Mouse (Mus musculus): ENCODE results near the gene Clec16a. TPM values are rescaled to one million over a fixed set of nuclear protein-coding genes. Genes with fewer than 3 reads are reported as not detected.

The Clec16a gene
- polyA plus RNA-seq, 1 experiment from 2014 or later, result 65.7 TPM

DNA sequence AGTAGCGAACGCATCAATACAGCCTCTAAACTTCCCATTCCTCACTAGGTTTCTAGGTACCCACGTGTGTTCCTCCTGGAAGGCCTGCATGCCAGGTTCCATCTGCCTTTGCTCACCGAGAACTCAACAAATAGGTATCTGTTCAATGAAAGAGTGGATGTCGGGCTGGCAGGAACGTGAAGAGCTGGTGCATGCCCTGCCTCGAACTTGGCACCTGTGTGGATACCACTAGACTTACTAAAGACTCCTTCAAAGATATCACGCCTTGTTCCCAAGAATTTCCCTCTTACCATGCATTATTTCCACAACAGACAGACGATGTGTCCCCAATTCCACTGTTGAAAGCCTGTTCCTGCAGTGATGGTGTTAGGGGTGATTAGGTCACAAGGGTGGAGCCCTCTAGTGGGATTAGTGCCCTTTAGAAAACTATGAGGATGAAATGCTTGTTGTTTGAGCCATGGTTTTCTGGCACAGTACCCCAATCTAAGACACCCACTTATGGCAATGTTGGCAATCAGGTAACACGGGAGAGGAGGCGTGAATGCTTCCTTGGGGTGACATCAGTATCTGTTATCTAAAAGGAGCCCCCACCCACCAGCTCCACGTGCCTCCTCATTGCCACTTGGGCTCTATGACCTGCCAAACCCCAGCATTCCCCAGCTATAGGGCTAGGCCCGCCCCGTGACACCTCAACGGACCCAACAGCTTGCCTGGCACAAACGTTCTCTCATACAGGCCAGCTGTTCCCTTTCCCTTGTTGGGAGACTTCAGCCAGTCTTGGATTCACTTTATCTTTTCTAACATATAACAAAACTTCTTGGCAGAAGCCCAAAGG is 4.2 kb upstream of the Clec16a start:
- Histone ChIP-seq H3K27me3 (no peaks in the 10 kb centered on the region), H3K4me2 (replicated peaks) (peak overlapping the region; percentile 95), H3K36me3 (peaks cover 8% of the 10 kb centered on the region; the same call in 1 of the 2 replicates), H3K4me1 (replicated peaks) (peaks cover 47% of the 10 kb centered on the region), H3K4me3 (replicated peaks) (peak overlapping the region; percentile 92), H3K9ac (replicated peaks) (peak overlapping the region; percentile 96), H3K27ac (no peak overlapping the region), H3K9me3 (no peaks in the 10 kb centered on the region)
- WGBS, result 76% methylated on average over 16 of the region's 16 CpGs
- no peak for ATAC-seq

DNA sequence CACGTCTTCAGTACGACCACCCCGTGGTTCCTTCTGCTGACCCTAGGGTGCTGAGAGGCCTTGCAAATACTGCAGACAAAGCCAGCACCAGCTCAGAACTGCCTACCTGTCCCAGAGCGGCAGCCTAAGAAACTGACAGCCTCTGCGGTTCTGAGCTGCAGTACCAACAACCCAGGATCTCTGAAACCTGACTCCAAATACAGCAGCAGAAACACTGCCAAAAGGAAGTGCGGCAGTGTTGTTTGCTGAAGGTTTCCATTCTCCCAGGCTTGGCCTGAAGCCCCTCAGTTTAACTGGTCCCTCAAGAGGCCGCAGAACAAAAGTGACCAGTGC is 3.6 kb upstream of the Clec16a start:
- Histone ChIP-seq H3K9ac (replicated peaks) (peak overlapping the region; percentile 96), H3K4me1 (replicated peaks) (peaks cover 53% of the 10 kb centered on the region), H3K4me2 (replicated peaks) (peak overlapping the region; percentile 95), H3K9me3 (no peaks in the 10 kb centered on the region), H3K36me3 (peaks cover 7% of the 10 kb centered on the region; the same call in 1 of the 2 replicates), H3K27me3 (no peaks in the 10 kb centered on the region), H3K4me3 (replicated peaks) (peak overlapping the region; percentile 92), H3K27ac (no peak overlapping the region)
- WGBS, result 38% methylated on average over 7 of the region's 7 CpGs
- no peak for ATAC-seq

DNA sequence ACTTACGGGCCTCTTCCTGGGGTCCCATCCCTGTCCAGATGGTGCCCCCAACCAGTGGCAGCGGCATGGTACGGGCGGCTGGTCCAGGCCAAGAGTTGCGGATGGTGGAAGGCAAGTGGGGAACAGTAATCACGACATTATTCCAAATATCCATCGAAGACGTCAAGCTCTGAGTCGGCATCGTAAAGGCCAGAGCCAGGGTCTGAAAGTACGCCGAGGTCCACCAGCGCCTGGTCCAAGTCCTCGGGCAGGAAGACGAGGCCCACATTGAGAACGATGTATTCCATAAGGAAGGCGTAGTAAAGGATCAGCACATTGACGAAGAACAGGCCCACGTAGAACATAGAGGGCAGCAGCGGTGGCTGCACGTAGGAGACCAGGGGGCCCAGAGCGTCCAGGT is 2.9 kb upstream of the Clec16a start:
- WGBS, result 6% methylated on average over 22 of the region's 22 CpGs
- H3K4me2 ChIP-seq (replicated peaks), result peak overlapping the region; percentile 95
- H3K27ac ChIP-seq, result peak overlapping the region; percentile 87
- H3K9ac ChIP-seq (replicated peaks), result peak overlapping the region; percentile 96
- H3K27me3 ChIP-seq, result no peaks in the 10 kb centered on the region
- peaks cover 60% of the 10 kb centered on the region for H3K4me1 ChIP-seq (replicated peaks)
- peaks cover 7% of the 10 kb centered on the region; the same call in 1 of the 2 replicates for H3K36me3 ChIP-seq
- no peaks in the 10 kb centered on the region for H3K9me3 ChIP-seq
- ATAC-seq, result no peak
- peak overlapping the region; percentile 92 for H3K4me3 ChIP-seq (replicated peaks)

DNA sequence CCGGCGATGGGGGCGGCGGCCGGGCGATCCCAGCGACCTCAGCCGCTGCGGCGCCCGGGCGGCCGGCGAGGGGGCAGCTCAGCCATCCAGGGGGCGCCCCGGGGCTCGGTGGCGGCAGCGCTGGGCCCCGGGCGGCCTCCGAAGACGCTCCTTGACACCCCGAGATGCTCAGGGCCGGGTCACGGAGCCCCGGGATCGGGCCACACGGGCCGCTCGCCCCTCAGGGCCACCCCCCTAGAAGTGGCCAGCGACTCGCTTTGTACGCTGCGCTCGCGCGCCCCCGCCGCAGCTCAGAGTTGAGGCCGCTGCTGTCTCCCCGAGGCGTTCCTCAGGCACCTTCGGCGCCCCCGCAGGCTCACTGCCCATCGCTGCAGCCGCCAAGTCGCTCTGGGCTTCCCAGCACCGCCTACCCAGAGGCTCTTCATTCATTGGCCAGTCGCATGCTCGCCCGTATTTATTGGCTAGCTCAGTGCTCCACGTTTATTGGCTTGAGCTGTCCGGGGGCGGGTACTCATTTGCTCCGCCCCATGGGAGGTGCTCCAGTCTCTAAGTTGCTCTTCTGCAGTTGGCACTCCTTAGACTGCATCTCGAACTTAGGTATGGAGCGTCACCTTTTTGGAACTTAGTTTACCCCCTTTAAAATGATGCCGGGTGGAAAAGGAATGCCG is 2.3 kb upstream of the Clec16a start, which contains the start of gene Dexi:
TSS of gene Dexi (minus strand) at position 357 of the 668 bp plus-strand sequence.
- Histone ChIP-seq H3K27ac (peak within 1 kb of the TSS; percentile 87), H3K4me1 (replicated peaks) (peaks cover 65% of the 10 kb centered on the region), H3K36me3 (peaks cover 2% of the 10 kb centered on the region; the same call in 1 of the 2 replicates), H3K27me3 (no peaks in the 10 kb centered on the region), H3K9me3 (no peaks in the 10 kb centered on the region), H3K4me2 (replicated peaks) (peak within 1 kb of the TSS; percentile 95), H3K9ac (replicated peaks) (peak within 1 kb of the TSS; percentile 96), H3K4me3 (replicated peaks) (peak within 1 kb of the TSS; percentile 92)
- under 1% methylated on average over 45 of the region's 61 CpGs for WGBS
- ATAC-seq, result peak; percentile 94

DNA sequence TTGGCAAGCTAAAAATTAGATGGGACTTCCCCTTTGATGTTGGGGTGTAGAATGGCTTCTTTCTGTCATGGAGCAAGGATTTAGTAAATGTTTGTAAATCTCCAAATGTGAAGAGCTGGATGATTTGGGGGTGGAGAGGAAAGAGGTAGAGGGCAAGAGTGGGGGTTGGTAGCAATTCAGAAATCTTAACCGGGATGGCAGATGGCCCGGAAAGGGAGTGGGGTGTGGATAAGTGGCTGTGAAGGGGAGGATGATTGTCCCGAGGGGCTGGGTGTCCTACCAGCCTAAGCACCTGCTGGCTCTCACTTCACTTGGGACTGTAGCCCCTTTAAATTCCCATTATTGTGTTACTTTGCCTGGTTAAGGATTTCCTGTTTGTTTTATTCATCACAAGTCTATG is 1.7 kb downstream of the Clec16a start:
- ATAC-seq, result no peak
- Histone ChIP-seq H3K27me3 (no peaks in the 10 kb centered on the region), H3K27ac (no peak overlapping the region), H3K4me3 (replicated peaks) (peak overlapping the region; percentile 79; the same call in 1 of the 2 replicates), H3K9ac (replicated peaks) (peak overlapping the region; percentile 89; the same call in 1 of the 2 replicates), H3K36me3 (no peaks in the 10 kb centered on the region), H3K4me2 (replicated peaks) (peak overlapping the region; percentile 69; the same call in 1 of the 2 replicates), H3K9me3 (no peaks in the 10 kb centered on the region), H3K4me1 (replicated peaks) (peaks cover 34% of the 10 kb centered on the region)
- WGBS, result 63% methylated on average over 3 of the region's 3 CpGs

DNA sequence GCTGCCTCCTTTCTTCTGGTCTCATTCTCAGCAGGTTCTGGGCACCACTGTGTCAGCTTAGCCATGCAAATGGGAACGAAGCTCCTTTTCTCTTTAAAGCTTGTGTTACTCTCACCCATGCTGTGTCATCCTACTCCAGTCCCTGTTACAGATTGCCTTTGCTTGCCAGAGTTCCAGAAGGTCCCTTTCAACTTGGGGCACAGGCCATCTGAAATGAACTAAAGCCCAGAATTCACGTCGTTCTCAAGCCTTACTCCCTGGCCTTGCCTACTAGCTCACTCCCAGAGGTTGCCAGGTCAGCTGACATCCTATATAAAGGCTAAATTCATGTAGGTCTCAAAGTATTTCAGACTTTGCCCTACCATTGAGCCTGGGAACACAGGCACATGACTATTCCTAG is 3.8 kb downstream of the Clec16a start:
- Histone ChIP-seq H3K9ac (replicated peaks) (no peak overlapping the region), H3K27me3 (no peaks in the 10 kb centered on the region), H3K27ac (no peak overlapping the region), H3K4me2 (replicated peaks) (no peak overlapping the region), H3K4me3 (replicated peaks) (no peak overlapping the region), H3K9me3 (no peaks in the 10 kb centered on the region), H3K4me1 (replicated peaks) (peaks cover 28% of the 10 kb centered on the region), H3K36me3 (no peaks in the 10 kb centered on the region)
- 68% methylated on average over 3 of the region's 3 CpGs for WGBS
- no peak for ATAC-seq

DNA sequence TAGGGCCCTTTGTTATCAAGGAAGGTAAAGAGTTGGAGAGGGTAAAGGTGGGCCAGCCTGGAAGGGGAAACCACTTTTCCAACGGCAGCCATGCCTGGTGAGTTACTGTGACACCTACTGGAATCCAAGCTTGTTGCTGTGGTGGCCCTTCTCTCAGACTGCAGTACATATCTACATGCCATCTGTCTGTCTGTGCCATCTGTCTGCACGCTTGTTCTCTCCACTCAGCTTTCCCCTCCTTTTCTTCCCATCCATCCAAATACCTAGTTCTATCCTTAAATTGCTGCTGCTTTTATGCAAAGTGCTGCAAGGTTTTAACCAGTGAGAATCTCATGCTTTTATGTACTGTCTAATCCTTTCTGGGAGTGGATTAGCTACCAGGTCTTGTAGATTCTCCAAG is 4.5 kb downstream of the Clec16a start:
- H3K27ac ChIP-seq, result no peak overlapping the region
- no peak overlapping the region for H3K4me2 ChIP-seq (replicated peaks)
- no peaks in the 10 kb centered on the region for H3K27me3 ChIP-seq
- 93% methylated on average over 2 of the region's 2 CpGs for WGBS
- H3K4me1 ChIP-seq (replicated peaks), result peaks cover 28% of the 10 kb centered on the region
- no peak overlapping the region for H3K4me3 ChIP-seq (replicated peaks)
- no peaks in the 10 kb centered on the region for H3K36me3 ChIP-seq
- ATAC-seq, result no peak
- H3K9ac ChIP-seq (replicated peaks), result no peak overlapping the region
- H3K9me3 ChIP-seq, result no peaks in the 10 kb centered on the region

DNA sequence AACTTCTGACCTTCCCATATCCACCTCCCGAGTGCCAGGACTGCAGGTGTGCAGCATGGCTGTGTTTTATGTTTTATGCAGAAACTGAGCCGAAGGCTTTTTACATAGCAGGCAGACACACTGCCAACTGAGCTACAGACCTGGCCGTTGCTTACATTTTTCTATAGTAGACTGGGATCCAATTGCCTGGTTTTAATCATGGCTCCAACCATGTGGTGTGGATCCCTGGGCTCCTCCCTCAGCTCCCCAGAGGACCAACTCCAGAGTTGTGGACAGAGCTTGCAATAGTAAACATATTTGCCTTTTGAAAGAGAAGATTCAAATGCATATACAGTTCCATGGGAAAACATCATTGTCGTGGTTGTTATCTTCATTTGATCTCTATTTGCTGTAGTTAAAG is 6.5 kb downstream of the Clec16a start:
- H3K4me1 ChIP-seq (replicated peaks), result peaks cover 18% of the 10 kb centered on the region
- no peak for ATAC-seq
- no peak overlapping the region for H3K4me3 ChIP-seq (replicated peaks)
- H3K9ac ChIP-seq (replicated peaks), result no peak overlapping the region
- no peaks in the 10 kb centered on the region for H3K36me3 ChIP-seq
- no peak overlapping the region for H3K4me2 ChIP-seq (replicated peaks)
- 91% methylated on average over 4 of the region's 4 CpGs for WGBS
- H3K27me3 ChIP-seq, result no peaks in the 10 kb centered on the region
- no peaks in the 10 kb centered on the region for H3K9me3 ChIP-seq
- H3K27ac ChIP-seq, result no peak overlapping the region

DNA sequence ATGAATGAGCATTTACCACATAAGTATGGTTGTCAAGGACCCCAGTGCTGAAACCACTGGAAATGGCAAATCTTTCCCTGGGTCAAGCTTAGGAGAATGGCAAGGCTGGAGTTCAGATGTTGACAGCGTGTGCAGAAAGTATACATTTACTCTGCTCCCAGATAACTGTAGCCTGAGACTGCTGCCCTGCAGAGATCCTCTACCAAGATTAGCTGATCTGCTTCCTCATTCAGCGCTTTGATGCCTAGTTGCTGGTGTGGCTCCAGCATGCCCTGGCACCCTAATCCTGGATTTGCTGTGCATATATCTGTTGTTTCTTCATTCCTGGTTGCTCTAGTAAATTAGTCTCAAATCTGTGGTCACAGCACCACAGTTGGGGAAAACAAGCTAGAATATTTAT is 8.7 kb downstream of the Clec16a start:
- 86% methylated on average over 2 of the region's 2 CpGs for WGBS
- no peak overlapping the region for H3K4me2 ChIP-seq (replicated peaks)
- no peaks in the 10 kb centered on the region for H3K27me3 ChIP-seq
- H3K36me3 ChIP-seq, result no peaks in the 10 kb centered on the region
- H3K9ac ChIP-seq (replicated peaks), result no peak overlapping the region
- no peak overlapping the region for H3K4me3 ChIP-seq (replicated peaks)
- no peak overlapping the region for H3K27ac ChIP-seq
- ATAC-seq, result no peak
- no peaks in the 10 kb centered on the region for H3K9me3 ChIP-seq
- 0 out of 2 replicates have a peak, but pooled peaks cover 3% of the 10 kb centered on the region for H3K4me1 ChIP-seq (replicated peaks)

DNA sequence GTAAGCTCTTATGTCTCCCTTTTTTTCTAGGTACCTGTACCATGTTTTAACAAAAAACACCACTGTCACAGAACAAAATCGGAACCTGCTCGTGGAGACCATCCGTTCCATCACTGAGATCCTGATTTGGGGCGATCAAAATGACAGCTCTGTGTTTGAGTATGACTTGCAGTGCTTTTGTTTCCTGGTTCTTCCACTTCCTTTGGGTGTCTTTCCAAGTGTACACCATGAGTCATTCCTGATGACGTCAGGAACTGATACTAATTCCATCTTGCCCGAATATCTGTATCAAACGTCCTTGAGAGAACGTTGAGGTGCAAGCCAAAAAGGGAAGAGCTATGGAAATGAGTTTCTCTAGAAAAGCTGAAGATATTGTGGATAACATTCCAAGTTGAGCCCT is 14.9 kb downstream of the Clec16a start:
- WGBS, result 92% methylated on average over 8 of the region's 8 CpGs
- Histone ChIP-seq H3K4me3 (replicated peaks) (no peak overlapping the region), H3K36me3 (peaks cover 43% of the 10 kb centered on the region), H3K4me1 (replicated peaks) (no peaks in the 10 kb centered on the region), H3K9me3 (no peaks in the 10 kb centered on the region), H3K27me3 (no peaks in the 10 kb centered on the region), H3K9ac (replicated peaks) (no peak overlapping the region), H3K27ac (no peak overlapping the region), H3K4me2 (replicated peaks) (no peak overlapping the region)
- no peak for ATAC-seq

DNA sequence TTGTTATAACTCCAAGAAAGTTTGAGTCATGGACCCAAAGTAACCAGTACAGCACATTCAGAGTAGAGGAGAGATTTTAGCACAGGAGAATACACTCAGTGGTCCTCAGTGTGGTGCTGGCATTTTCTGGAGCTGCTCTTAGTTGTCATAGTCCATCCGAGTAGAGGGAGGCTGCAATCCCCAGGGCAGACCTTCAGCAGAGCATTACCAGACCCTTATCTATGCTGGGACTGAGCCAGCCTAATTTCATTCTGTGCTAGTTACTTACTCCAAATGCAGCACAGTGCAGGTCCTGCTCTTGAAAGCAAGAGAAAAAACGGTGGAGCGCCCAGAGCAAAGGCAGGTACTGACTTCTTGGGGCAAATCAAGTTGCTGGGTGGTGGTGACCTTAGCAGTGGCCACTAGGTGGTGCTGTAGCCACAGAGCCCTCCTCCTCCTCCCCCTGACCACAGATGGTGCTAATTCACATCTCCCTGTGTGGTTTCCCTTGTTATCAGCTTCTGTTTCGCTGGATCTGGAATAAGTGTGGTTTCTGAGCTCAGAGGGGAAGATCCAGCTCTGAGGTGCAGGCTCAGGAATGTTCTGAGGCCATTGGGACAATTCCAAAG is 20.2 kb downstream of the Clec16a start:
- WGBS, result 38% methylated on average over 4 of the region's 4 CpGs
- Histone ChIP-seq H3K27me3 (no peaks in the 10 kb centered on the region), H3K9ac (replicated peaks) (no peak overlapping the region), H3K4me2 (replicated peaks) (no peak overlapping the region), H3K36me3 (peaks cover 69% of the 10 kb centered on the region), H3K9me3 (no peaks in the 10 kb centered on the region), H3K4me3 (replicated peaks) (no peak overlapping the region), H3K27ac (no peak overlapping the region), H3K4me1 (replicated peaks) (0 out of 2 replicates have a peak, but pooled peaks cover 3% of the 10 kb centered on the region)
- peak; percentile 79 for ATAC-seq

DNA sequence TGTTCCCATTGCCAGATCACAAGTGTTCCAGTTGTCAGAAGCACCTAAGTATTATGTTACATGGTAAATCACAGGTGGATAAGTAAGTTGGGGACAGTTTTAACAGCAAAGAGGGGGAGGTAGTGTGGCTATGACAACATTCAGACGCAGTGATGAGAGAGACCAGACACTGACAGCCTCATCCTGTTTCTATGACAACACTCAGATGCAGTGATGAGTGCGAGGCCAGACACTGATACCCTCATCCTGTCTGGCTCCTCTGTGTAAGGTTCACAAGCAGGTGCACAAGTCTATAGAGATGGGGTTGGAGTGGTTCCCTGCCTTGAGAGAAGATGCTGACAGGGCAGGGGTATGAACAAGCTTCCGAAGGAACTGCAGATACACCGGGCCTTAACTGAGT is 22.0 kb downstream of the Clec16a start:
- Histone ChIP-seq H3K9me3 (no peaks in the 10 kb centered on the region), H3K4me1 (replicated peaks) (0 out of 2 replicates have a peak, but pooled peaks cover 3% of the 10 kb centered on the region), H3K36me3 (peaks cover 70% of the 10 kb centered on the region), H3K4me3 (replicated peaks) (no peak overlapping the region), H3K4me2 (replicated peaks) (no peak overlapping the region), H3K9ac (replicated peaks) (no peak overlapping the region), H3K27me3 (no peaks in the 10 kb centered on the region), H3K27ac (no peak overlapping the region)
- 91% methylated on average over 4 of the region's 4 CpGs for WGBS
- ATAC-seq, result no peak
